Mouse (Mus musculus): ENCODE results near the gene Sox2. TPM values are rescaled to one million over a fixed set of nuclear protein-coding genes. Genes with fewer than 3 reads are reported as not detected.

Sox2 gene
- polyA plus RNA-seq, 1 experiment: 44.8 TPM

DNA sequence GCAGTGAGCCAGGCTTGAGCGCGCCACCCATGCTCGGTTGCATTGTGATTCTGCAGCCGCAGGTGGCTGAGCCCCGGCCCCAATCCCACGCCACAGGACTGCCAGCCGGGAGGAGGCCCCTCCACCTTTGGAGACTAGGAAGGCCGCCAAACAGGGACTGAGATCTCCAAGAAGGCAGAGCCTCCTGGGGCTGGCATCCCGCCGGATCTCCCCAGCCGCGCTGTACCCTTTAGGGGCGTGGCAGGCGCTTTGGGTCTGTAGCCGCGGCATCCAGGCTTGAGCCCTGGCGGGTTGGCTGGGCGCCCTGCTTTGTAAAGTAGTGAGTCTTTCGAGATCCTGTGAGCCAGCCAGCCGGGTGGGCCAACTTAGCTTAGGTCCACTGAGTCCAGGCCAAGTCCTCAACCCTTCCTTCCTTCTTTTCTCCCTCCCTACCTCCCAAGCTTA is 7.7 kb upstream of the Sox2 start:
- peak; percentile 59 to 81 for DNase-seq (ENCODE audit: extremely low spot score in 1 of 2, low spot score in 1 of 2)

DNA sequence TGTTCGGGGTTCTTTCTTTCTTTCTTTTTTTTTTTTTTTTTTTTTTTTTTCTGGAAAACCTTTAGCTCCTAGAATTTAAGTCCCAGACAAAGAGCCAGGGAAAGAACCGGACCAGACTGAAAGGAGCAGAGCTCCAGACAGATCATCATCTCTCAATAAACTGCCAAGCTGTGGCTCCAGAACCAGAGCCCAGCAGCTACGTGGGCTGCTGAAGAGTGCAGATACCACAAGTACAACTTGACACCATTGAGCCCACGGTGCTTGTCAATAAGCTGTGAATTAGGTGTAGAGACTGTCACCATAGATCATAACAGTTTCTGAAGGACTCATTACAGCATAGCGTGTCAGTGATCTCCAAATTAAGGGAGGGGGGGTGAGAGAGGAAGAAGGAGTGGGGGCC is 7.1 kb upstream of the Sox2 start:
- DNase-seq (ENCODE audit: extremely low spot score in 1 of 2, low spot score in 1 of 2): no peak

DNA sequence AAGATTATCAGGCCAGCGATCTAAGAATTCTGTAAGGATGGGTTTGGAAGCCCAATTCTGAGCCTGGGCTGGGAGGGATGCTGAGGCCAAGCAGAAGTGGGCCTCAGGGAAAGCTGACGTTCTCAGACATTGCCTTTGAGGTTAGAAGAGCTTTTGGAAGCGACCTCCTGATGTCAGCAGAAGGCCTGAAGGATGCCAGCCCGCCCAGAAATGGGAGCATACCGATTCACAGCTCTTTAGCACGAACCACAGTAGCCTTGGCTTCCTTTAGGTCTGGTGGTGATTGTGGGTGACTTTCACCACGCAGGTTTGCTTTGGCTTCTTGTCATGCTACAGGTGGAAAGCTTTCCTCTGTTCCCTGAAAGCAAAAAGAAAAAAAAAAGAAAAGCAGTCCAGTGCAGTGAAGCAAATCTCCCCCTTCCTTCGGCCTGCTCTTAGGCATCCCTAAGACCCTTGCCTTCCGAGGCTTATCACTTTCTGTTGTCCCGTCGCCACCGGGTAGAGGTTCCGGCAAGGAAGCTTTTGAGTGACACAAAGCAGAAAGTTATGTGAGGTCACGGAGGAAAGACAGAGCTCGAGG is 6.6 kb upstream of the Sox2 start:
- peak in 1 of 2 experiments; percentile 2 for DNase-seq (ENCODE audit: extremely low spot score in 1 of 2, low spot score in 1 of 2)

DNA sequence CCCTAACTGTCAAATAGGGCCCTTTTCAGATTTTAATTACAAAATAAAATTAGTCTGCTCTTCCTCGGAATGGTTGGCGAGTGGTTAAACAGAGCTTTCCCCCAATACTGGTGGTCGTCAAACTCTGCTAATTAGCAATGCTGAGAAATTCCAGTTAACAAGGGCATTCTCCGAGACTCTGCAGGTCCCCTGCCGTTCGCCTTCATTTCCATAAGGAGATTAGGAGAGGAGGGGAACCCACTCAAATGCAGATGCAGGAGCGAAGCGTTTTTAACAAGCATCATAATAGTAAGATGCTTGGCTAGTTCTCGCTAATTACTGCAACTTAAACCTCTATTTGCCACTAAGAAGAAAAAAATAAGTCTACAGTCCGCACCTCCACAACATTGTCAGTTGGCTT is 4.0 kb upstream of the Sox2 start:
- peak in 1 of 2 experiments; percentile 7 for DNase-seq (ENCODE audit: extremely low spot score in 1 of 2, low spot score in 1 of 2)

DNA sequence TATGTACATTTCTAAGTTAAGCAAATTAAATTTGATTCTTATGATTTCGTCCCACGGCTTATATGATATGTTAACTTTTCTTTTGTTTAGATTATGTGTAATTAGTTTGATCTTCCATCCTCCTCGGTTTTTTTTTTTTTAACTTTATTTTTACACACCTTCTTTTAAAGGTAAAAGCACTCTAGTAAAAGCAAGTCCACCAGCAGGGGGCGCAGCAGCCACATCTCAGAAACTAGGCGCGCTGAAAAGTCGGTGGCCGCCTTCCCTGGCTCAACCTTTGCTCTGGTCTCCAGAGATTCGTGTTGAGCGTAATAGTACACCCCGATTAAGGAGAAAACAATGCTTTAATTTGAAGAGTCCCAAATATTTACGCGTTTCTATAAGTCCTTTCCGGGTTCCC is 2.5 kb upstream of the Sox2 start:
- DNase-seq (ENCODE audit: extremely low spot score in 1 of 2, low spot score in 1 of 2): peak; percentile 56 to 92

DNA sequence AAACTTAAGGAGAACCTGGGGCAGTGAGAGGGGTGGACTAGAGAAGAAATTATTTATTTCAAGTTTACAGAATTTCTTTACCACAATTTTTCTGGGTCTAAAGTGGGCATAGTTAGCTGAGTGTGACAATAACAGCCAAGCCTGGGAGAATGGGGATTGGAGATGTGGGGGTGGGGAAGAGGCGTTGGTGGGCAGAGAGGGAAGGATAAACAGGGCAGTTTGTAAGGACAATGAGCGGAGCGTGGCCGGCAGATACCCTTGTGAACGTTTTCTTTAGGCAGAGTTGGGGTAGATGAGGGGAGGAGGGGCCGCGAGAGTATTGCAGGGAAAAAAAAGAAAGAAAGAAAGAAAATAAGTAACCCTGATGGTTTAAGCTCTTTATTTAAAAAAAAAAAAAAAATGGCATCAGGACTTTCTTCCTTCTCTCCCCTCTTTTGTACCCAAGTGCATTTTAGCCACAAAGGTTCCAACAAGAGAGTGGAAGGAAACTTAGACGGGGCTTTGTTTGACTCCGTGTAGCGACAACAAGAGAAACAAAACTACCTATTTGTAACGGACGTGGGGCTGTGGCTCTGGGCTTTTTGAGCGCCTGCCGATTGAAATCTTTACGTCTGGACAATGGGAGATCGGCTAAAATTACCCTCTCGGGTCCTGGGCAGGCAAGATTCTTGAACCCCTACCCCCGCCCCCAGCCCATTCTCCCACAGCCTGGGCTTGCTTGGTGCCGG is 1.9 kb upstream of the Sox2 start:
- no peak for DNase-seq (ENCODE audit: extremely low spot score in 1 of 2, low spot score in 1 of 2)

DNA sequence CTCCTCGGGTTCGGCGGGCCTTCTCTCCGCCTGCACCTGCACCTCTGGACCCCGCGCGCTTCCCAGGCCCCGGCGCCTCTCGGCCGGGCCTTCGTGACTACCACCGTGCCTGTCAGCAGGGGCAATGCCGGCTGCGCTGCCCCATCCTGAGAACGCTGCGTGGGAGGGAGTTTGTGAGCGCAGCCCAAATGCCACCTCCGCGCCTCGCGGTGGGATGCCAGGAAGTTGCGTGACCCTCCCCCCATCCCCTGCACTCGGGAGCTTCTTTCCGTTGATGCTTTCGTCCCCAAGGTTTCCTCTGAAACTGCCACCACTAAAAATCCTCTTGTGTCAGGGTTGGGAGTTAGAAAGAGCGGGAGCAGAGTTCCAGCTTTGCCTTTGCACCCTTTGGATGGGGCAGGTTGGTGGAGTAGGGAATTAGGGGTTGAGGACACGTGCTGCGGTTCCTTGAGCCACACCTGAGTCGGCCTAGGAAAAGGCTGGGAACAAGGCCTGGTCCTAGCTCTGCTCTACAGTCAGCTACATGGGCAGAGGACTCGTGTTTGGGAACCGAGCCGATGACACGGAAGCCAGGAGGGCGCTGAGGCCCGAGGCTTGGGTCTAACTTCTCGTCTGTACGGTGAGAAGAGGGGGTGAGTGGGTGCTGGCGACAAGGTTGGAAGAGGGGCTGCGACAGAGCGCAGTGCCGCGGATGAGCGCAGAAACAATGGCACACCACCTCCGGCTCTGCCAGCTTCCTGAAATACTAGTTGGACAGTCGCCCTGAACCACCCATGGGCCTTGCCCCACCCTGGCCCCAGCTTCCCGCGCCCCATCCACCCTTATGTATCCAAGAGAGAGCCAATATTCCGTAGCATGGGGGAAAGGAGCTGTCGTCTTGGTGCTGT is 1.1 kb upstream of the Sox2 start:
- DNase-seq (ENCODE audit: extremely low spot score in 1 of 2, low spot score in 1 of 2): no peak

DNA sequence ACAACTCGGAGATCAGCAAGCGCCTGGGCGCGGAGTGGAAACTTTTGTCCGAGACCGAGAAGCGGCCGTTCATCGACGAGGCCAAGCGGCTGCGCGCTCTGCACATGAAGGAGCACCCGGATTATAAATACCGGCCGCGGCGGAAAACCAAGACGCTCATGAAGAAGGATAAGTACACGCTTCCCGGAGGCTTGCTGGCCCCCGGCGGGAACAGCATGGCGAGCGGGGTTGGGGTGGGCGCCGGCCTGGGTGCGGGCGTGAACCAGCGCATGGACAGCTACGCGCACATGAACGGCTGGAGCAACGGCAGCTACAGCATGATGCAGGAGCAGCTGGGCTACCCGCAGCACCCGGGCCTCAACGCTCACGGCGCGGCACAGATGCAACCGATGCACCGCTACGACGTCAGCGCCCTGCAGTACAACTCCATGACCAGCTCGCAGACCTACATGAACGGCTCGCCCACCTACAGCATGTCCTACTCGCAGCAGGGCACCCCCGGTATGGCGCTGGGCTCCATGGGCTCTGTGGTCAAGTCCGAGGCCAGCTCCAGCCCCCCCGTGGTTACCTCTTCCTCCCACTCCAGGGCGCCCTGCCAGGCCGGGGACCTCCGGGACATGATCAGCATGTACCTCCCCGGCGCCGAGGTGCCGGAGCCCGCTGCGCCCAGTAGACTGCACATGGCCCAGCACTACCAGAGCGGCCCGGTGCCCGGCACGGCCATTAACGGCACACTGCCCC is 586 bp downstream of the Sox2 start:
- no peak for DNase-seq (ENCODE audit: extremely low spot score in 1 of 2, low spot score in 1 of 2)

DNA sequence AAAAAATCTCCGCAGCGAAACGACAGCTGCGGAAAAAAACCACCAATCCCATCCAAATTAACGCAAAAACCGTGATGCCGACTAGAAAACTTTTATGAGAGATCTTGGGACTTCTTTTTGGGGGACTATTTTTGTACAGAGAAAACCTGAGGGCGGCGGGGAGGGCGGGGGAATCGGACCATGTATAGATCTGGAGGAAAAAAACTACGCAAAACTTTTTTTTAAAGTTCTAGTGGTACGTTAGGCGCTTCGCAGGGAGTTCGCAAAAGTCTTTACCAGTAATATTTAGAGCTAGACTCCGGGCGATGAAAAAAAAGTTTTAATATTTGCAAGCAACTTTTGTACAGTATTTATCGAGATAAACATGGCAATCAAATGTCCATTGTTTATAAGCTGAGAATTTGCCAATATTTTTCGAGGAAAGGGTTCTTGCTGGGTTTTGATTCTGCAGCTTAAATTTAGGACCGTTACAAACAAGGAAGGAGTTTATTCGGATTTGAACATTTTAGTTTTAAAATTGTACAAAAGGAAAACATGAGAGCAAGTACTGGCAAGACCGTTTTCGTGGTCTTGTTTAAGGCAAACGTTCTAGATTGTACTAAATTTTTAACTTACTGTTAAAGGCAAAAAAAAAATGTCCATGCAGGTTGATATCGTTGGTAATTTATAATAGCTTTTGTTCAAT is 1.4 kb downstream of the Sox2 start:
- no peak for DNase-seq (ENCODE audit: extremely low spot score in 1 of 2, low spot score in 1 of 2)

DNA sequence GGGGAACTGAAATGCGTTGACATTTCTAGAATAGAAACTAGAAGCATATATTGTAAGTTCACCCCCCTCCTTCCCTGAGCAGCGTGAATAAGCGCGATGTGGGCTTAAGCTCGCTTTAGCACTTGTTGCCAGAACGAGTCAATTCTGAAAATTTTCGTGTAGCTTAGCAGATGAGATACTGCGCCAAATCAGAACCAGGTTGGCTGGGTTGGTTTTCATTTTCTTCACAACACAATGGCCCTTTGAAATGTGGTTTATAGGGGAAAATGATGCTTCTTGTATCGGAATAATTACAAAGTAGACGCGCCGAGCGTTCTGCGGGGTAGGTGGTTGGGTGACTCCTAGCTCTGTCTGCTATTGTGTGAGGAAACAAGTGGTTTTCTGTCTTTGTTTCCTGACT is 2.4 kb downstream of the Sox2 start:
- no peak for DNase-seq (ENCODE audit: extremely low spot score in 1 of 2, low spot score in 1 of 2)

DNA sequence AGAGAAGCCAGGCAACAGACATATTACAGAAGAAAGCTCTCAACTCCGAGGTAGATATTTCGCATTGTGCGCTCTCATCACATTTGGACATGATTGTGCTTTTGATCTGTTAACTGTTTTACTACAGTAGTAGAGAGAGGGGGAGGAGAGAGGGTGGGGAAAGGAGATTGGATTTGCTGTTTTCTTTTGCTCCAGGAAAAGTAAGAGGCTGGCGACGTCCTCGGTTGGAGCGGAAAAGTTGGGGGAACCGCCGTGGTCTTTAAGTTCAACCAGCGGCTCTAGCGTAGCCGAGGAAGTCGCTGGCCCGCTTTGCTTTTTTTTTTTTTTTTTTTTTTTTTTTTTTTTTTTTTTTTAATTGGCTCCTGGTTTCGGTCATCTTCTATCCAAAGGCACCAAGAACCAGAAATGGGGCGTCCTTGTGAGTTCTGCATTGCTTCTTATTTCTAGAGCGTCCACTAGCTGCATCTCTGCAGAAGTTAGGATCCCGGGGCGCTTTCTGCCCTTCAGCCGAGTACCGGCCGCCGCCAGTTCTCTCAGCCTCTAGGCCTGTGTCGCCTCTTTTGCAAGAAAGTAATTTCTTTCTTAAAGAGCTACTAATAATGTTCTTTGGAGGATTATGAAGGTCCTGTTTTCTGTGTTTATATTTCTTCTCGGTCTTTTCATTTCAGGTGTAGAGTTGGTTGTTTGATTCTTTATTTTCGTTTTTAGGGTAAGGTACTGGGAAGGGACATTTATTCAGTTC is 3.2 kb downstream of the Sox2 start:
- no peak for DNase-seq (ENCODE audit: extremely low spot score in 1 of 2, low spot score in 1 of 2)

DNA sequence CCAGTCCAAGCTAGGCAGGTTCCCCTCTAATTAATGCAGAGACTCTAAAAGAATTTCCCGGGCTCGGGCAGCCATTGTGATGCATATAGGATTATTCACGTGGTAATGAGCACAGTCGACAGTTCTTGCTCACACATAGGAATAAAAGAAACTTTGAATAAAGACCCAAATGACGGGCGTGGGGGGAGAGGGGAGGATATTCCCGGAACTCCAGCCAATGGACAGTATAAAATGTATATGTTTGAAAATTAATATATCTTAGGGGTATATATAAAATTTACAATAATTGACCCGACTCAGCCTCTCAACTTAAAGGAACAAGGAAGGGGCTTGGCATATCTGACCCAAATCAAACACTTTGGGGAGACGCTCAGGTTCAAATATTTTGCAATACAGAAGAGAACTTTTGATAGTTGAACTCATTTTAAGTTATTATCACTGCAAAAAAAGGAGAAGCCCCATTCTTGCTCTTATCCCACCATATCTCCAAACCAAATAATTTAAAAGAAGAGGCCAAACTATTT is 3.8 kb downstream of the Sox2 start:
- no peak for DNase-seq (ENCODE audit: extremely low spot score in 1 of 2, low spot score in 1 of 2)

DNA sequence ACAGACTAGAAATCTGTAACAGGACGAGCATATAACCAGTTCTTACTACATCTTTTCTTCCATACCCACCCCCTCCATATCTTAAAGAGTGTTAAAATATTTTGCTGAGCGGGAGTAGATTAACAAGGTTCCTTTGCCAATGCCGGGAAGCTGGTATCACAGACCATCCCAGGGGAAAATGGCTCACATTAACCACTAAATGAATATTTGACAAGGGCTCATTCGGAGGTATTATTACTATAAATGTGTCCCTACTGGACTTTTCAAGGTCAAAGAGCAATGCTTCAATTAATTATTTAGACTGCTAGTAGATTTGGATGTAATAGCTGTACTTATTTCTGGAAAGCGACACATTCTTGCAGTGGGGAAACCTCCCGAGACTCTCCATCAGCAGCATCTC is 4.6 kb downstream of the Sox2 start:
- DNase-seq (ENCODE audit: extremely low spot score in 1 of 2, low spot score in 1 of 2): no peak

DNA sequence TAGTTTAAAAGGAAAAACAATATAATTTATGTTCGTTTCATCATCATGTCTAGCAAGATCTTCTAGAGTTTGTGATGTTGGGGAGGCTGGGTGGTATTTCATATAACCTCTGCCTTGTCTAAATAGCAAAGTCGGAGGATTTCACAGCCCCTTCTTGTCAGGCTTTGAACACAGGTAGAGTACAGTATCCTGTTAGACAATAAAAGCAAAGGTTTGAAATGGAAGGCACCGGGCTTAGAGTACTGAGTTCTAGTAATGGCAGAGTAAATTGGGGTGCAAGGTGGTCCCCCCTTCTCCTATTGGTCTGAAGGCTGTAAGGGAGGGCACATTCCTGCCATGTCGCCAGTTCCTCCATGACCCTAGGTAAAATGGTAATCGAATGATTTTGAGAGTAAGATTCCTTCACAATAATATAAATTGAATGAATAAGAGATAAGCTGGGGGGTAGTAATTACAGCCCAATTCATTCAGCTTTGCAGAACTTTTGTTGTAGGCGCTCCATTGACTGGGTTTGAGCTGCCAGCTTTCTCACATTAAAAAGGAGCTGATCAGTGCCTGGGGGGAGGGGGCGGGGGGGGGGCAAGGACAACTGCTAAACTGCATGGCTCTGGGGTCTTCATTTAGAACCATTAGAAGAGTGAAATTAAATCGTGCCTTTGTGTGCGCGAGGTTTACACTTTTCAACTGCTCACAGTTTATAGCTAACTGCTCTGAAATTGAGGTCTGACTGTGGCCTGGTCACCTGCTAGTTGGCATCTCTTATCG is 5.3 kb downstream of the Sox2 start:
- no peak for DNase-seq (ENCODE audit: extremely low spot score in 1 of 2, low spot score in 1 of 2)

DNA sequence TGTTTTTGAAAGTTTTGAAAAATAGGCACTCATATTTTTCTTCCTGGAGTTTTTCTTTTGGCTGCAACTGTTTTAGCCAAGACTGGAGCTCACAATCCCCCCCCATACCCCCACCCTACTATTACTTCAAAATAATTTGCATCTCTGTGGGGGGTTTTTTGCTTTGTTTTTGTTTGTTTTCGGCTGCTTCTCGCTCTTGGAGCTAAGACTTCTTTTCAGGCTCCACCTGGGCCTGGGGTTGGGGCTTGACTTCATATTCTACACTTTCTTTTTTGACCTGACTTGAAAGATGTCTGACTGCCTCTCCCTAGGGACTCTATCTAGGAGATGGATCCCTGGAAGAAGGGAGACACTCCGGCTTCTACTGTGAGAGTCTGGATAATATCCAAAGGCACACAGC is 5.9 kb downstream of the Sox2 start:
- DNase-seq (ENCODE audit: extremely low spot score in 1 of 2, low spot score in 1 of 2): no peak

DNA sequence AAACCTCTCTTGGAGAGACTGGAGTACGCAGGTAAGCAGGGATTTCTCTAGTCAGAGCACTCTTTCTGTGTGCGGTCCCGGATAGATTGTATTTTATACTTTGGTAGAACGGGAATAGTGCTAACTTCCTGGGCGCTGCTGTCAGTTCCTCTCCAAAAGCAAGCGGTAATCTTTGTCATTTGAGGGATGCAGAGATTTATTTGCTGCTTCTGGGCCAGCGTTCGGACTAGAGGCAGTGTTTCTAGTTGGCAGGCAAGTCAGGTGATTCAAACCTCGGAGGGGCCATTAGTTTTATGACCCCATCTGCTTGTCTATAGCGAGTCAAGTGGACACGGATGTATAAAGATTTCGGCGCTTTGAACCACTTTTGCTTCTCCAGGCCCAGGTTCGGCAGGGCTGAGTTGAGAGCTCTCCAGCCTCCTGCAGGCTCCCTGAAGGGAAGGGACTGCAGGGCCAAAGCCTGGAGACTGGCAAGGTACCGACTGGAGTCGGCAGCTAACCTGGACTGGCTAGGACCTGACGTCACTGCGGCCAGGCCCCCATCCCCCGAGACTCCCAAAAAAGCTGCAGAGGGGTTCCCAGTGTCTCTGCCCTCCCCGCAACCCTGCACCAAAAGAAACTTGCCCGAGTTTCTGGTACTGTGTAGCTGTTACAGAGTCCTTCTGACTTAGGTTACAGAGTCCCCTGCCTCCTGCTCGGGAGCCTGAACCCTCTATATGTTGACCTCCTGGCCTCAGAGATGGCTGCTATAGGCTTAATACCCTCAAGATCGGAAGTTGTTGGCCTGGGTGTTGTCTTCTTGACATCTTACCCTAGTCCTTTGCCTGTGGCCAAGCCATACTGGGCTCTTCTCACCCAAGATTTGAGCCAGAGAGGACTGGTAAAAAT is 6.9 kb downstream of the Sox2 start:
- DNase-seq (ENCODE audit: extremely low spot score in 1 of 2, low spot score in 1 of 2): no peak

DNA sequence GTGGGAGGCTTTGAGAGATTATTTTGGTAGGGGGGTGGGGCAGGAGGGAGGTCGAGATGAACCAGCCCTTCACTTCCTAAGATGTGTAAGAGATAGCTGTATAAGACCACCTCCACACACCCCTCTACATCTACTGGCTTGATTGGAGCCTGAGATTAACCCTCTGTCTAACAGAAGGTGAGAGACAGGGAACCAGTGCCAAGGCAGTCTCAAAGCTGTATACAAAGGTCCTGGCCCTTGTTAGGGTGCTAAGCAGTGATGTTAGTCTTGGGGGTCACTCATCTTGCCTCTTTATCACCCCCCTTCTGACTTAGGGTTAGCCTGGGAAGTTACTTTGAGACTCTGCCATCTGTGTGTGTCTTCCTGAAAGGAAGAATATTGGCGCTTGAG is 7.5 kb downstream of the Sox2 start:
- no peak for DNase-seq (ENCODE audit: extremely low spot score in 1 of 2, low spot score in 1 of 2)

Measured in frontal cortex, adult 2 months (tissue).